Mouse (Mus musculus) layer of hippocampus, adult 11-12 months (tissue): ENCODE results near the gene BC049715.
"Not testable (repeated sequence)": the region's sequence is repeated elsewhere in the genome, so short reads cannot be mapped to it uniquely, and the experiment has no call there.

Experiments
- DNase-seq: peaks from one replicate; pipeline ENCODE4 v3.0.0; 2022; ENCODE audit warnings: low spot score

BC049715 gene

DNA sequence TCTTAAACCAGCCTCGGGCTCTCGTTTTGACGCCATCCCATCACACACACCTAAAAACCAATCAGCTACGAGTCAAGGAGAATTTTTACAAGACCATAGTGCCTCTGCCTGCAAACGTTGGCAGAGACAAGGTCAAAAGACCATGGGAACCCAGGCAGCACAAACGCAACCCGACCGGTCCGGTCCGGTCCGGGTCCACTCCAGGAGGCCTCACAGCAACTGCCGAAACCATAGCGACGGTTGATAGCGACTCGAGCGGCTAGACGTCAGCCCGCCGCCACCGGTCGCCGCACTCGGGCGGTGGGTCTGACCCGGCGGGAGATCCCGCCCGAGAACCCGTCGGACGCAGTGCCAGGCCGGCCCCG lies at the start of gene BC049715:
BC049715 (plus strand) TSS at position 111 of the 365 bp plus-strand sequence.
- no peak for DNase-seq

DNA sequence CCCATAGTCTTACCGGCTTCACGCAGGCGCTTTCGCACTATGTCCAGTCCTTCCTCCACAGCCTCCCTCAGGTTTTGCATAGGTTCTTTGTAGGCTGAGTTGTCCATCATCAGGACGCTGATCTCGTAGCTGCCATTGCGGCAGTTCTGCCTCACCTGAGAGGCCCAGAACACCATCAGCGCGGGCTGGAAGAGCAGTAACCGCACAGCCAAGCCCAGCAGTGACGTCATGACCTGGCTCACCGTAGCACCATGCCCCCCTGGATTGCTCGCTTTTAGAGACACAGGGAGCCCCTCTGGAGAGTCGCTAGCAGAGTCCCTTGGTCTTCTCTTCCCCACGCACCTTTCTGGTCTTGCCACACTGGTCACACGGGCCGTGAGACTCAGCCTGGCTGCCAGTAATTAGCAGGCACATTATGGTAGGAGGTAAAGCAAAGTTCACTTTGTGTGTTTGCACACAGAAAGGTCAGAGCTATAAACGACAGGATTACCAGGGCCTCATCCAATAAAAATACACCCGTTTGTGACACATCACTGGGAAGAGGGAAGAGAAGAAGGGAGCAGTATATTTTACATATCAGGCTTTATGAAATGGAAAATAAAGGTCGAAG lies 45.9 kb upstream of the BC049715 start, which contains the start of gene Gucy2c:
Gucy2c (minus strand) TSS at position 389 of the 610 bp plus-strand sequence.
- DNase-seq, result no peak

DNA sequence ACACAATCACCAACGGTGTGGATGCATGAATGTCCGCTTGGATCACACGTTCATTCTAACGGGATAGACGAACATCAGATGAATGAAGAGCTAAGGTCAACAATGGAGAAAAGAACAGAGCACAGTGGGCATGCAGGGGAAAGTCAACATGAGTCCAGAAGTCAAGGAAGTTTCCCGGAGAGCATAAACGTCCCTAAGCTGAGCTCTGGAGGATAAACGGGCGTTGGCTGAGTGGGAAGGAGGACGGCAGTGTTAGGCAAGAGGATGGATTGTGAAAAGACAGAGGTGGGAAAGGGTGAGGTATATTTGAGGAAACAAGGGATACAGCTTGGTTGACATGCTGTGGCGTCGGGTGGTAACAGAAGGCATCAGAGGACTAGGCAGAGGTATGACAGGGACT lies 45.3 kb upstream of the BC049715 start:
- no peak for DNase-seq

DNA sequence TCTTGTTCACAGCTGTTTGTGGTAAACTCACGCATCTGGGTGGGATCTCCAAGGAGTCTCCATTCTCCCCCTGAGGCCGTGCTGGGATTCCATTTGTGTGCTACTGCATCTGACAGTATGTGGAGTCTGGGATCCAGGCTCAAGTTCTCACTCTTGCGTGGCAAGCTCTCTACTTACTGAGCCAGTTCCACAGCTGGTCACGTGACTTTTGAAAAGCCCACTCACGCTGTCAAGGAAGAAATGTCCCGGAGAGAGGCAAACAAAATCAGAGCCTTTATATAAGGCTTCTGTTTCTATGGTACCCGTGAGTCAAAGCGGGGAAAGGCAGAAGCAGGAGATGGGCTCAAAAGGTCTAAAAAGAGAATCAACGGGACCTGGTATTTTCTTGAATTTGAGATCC lies 44.7 kb upstream of the BC049715 start:
- no peak for DNase-seq

DNA sequence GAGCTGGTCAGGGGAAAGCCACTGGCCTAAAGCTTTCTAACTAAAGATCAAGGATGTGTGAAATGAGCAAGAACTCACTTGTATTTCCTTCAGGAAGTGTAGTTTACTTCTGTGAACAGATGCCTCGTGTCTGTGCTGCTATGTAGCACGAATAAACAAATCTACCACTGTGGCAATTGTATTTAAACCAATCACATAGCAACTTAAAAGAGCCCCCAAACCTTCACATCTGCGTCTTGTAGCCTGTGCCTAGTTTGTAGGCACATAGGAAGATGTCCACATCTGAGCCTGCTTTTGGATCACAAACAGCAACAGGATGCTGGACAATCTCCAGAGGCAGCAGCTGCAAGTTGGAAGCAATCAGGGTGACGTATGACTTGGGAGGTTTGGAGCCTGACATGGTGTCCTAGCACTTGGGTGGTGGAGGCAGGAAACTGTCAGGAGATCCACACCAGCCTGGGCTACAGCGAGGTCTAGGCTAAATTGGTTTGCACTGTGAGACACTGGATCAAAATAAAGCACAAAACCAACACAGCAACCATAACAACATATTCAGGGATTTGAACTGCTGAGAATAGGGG lies 37.9 kb upstream of the BC049715 start:
- DNase-seq, result peak; percentile 34

DNA sequence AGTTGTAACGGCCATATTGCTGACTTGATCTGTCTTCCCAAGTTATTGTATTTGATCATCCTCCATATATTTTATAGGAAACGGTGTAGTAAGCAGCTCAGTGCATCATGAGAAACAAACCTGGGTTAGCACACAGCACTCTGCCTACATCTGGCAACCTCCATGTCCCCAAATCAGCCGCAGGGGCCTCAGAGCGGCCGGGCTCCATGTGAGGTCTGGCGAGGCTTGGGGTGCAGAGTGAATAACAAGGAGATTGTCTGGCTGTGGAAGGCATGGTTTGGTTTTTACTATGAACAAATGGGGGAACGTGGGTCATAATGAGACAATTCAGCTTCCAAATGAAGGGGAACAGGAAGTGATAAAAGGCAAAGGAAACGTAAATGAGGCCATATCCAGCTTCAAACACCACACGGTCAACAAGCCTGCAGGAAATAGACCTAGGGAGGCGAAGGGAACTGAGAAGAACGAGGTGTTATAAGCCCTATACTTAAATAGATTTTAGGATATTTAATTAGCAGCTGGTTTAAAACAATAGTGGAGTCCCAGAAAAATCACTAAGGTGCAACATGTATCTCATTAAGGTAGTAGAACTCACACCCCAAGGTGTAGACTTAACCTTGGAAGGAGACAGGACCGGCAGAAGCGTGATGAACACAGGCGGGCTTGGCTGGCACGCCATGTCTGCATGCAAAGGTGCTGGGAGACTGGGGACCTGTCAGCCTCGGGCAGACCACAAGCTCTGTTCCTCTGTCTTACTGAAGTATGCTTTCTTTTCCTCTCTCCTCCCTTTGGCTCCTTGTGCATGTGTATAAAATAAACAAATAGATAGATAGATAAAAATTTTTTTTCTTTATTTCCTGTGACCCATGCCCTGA lies 34.3 kb upstream of the BC049715 start:
- DNase-seq, result no peak

DNA sequence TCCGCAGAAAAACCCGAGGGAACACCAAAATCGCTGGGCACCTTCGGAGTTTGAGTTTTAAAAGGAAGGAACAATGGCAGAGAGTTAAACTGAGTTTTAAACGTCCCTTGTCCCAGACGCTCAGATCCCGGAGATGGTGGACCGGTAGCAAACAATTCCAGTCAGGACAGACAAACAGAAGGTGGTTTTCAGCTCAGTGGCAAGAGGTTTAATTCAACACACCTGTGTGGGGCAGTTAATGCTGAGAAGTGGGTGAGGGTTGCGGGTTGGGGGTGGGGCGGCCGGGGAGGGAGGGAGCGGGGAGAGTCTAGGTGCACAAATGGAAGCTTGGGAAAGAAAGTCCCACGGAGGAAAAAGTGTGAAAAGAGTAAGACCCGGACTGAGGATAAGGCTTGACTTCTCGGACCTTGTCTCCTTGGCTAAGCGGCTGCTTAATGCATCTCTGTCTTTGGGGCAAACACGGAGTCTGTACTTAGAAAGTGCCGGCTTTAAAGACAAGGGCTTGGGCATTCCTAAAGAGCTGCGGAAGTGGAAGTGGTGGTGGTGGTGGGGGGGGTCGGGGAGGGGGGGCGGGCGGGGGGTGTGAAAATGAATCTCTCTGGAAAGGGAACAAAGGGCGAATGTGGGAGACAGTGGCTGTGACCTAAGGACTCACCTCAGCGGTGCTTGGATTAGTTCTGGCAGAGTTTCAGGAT lies 33.4 kb upstream of the BC049715 start:
- no peak for DNase-seq

DNA sequence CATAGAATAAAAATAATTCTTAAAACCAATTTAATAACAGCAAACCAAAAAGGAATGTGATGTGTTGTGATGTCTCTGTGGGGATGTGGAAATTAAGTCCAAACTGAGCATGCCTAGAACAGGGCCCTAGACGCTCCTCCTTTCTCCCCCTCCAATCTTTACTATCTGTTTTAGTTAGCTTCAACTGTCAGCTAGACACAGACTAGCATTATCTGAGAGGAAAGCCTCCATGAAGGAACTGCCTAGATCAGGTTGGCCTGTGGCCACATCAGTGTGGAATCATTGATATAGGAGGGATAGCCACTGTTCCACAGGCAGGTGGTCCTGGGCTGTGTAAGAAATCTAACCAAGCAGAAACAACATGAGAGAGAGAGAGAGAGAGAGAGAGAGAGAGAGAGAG lies 32.3 kb upstream of the BC049715 start:
- no peak for DNase-seq

DNA sequence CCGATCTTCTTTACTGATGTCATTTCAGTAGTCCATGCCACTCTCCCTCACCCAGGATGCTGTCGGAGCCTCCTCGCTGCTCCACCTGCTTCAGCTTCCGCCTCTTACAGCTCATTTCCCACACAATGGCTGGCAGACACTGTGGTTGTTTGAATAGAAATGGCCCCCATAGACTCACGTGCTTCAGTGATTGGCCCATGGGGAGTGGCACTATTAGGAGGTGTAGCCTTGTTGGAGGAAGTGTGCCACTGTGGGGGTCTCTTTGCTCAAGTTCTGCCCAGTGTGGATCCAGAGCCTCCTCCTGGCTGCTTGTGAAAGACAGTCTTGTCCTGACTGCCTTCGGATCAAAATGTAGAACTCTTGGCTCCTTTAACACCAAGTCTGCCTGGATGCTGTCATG lies 31.6 kb upstream of the BC049715 start:
- DNase-seq, result no peak

DNA sequence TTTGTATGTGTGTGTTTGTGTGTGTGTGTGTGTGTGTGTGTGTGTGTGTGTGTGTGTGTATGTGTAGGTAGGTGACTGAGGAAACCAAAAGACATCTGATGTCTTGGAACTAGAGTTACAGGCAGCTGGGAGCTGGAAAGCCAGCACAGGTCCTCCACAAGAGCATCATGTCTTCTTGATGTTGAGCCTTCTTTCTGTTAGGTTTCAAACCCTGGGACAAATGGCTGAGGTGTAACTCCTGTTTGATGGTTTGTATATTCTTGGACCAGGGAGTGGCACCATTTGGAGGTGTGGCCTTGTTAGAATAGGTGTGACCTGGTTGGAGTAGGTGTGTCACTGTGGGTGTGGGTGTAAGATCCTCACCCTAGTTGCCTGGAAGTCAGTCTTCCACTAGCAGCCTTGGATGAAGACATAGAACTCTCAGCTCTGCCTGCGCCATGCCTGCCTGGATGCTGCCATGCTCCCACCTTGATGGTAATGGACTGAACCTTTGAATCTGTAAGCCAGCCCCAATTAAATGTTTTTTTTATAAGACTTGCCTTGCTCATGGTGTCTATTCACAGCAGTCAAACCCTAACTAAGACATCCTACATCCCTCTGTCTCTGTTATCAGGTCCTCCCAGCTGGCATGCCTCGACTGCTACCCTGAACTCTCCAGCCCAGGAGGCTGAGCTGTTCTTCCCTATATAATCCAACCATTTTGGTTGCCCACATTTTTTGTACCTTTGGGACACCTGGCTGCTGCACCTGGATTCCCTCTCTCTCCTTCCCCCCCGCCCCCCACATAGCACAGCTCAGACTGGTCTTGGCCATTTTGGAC lies 29.3 kb upstream of the BC049715 start:
- not testable (repeated sequence) for DNase-seq

DNA sequence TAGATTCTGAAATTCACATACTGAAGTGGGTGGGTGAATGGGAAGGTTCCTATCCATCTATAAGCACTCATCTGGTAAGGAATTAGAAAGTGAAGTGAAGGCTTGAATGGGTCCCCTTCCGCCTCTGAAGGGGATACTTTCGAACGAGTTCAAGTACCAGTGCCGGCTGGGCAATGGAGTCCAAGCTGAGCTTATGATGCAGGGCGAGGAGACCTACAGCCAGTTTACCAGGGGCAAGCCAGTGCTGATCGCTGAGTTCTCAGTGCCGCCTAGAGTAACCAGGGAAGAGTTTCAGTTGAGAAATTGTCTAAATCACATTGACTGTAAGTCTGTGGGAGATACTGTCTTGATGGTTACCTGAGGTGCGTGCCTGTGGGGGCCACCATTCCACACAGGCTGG lies 26.7 kb upstream of the BC049715 start:
- no peak for DNase-seq

DNA sequence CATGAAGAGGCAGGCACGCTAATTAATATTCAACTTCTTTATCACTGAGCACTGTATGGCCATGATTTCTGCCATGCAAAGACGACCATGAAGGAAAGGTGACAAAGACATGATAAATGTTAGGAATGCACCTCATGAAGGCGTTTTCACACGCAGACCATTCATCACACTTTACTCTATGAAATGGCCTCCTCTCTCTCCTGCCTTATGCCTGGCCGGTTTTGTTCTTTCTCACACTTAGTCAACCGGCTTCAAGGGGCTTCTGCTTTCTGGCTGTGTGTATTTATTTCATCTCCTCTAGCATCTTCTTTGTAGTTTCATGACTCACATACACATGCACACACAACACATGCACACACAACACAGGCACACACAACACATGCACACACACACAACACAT lies 26.2 kb upstream of the BC049715 start:
- no peak for DNase-seq

DNA sequence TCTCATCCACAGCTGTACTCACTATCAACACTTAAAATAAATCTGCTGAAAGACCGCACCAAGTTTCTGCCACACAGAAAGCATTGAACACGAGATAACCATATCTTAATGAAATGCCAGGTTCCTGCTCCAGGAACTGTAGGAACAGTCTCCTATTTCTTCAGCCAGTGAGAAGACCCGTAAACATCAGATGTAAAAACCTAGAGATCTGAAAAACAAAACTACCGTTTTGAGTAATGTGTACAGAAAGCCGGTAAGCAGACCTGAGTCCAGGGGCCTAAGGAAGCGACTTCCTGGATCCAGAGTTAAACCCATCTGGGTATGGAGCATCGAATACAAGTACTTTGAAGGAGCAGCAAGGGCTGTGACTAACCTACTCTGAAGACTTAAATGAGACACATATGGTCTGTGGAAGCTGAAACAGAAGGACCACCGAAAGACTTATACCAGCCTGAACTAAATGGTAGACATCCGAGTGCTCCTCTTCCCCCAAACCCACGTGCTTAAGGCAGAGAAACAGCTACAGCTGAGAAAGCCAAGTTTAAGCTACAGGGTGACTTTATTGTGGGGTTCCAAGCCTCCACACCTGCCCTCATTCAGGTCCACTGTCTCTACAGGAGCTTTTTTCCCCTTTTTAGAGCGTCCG lies 24.2 kb upstream of the BC049715 start:
- DNase-seq, result no peak

DNA sequence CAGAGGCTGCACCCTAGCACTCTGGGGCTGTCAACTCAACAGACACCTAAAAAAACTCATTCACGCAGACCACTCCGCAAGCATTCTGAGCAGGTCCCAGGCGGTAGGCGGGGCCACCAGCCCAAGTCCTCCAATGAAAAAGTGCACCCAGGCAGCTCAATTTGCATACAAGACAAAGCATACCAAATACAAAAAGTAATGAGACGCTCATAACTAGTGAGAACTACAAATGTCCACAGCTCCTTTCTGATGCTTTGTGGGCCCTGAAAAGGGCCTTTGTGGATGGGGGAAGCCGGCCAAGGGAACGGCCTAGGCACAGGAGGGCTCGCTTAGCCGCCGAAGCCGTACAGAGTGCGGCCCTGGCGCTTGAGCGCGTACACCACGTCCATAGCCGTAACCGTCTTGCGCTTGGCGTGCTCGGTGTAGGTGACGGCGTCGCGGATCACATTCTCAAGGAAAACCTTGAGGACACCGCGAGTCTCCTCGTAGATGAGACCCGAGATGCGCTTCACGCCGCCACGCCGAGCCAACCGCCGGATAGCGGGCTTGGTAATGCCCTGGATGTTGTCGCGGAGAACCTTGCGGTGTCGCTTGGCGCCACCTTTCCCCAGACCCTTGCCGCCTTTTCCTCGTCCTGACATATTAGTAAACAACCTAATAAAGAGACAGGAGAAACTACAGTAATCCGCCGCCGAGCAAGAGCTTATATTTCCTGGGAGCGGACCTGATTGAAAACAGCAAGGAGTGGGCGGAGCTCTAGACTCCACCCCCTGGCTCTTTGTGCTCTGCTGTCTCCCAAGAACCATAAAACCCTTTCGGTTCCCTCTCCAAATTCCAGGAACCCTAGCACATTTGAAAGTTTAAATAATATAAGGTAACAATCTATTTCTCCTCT lies 23.4 kb upstream of the BC049715 start, which contains the start of gene Hist4h4:
Hist4h4 (minus strand) TSS at position 677 of the 895 bp plus-strand sequence.
- peak; percentile 98 for DNase-seq

DNA sequence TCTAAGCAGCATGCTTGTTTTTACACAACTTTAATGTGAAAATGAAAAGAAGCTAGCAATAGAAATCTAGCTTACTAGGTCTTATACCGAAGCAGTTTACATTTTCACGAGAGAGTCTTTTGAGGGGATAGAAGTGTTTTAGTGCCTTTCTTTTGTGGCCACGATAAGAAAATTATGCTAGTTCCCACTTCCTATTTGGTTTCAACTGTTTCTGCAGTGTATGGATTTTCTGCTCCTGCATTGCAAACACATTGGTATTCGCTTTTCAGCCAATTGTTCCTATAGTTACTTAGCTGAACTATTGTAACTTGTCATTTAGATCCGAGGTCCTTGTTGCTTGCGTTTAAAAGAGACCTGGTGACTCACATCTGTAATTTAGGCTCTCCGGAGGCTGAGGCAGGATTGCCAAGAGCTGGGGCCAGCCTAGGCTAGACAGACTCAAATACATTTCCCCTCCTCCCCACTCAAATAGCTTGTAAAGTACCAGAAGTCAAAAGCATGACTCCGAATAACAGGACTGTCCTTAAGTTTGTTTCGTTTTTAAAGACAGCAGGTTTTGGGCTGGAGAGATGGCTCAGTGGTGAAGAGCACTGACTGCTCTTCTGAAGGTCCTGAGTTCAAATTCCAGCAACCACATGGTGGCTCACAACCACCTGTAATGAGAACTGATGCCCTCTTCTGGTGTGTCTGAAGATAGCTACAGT lies 22.6 kb upstream of the BC049715 start:
- no peak for DNase-seq

DNA sequence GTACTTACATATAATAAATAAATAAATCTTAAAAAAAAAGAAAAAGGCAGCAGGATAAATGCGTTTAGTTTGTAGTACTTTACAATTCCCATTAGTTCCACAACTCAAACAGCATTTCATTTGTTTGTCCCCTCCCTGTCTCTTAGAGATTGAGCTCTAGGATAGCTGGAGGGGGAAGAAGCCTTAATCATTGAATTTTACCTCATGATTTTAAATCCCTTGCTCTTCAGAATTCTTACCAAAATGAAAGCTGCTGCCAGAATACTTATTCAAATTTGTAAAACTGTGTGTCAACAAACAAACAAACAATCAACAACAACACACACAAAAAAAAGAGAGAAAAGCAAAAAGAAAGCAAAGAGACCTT lies 22.0 kb upstream of the BC049715 start:
- no peak for DNase-seq

DNA sequence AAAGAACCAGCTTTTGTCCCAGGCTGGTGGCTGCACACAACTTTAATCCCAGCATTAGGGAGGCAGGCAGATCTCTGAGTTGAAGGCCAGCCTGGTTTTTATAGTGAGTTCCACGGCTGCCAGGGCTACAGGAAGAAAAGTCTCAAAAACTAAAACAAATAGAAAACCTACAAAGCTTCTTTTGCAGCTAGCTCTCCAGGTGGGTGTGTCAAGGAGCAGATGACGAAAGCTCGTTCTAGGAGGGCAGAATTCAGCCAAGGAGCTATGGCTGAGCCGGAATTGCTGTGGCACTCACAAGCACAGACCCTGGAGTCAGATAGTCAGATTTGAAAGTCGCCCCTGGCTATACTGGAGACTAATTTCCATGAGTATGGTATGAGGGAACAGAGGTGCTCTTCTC lies 20.6 kb upstream of the BC049715 start:
- DNase-seq, result no peak

DNA sequence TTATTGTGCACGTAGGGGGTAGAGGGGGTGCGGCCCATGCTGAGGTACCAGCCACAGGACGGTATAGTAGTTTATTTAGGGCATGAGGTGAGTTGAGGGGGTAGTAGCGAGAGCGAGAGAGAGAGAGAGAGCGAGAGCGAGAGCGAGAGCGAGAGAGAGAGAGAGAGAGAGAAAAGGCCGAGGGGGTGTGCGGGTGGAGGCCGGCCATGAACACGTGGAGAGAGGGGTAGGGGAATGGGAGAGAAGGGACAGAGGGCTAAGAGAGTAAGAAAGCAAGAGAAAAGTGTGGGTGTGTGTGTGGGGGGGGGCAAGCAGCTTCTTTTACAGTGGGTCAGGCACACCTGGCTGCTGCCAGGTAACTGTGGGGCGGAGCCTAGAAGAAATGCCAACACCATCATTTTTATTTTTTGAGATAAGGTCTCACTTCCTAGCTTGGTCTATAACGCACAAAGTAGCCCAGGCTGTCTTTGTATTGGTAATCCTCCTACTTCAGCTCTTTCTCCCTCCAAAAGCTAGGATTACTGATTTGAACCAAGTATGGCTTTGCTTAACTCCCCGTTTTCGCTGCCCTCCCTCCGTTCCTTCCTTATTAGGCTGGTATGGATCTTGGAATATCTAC lies 19.9 kb upstream of the BC049715 start:
- DNase-seq, result no peak

DNA sequence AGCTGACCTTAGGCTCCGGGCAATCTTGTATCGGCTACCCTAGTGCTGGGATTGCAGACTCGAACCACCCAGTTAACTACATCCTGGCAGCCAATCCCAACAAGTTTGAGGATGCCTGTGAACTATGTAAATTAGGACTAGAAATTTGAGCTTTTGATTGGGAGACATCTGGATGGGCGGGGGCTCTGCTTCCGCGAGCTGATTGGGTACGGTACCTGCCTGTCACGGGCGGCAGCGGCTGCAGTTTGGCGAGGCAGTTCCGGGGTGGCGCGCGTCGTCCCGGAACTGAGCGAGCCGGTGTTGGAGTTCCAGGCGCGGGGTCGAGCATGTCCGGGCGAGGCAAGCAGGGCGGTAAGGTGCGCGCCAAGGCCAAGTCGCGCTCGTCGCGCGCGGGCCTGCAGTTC lies 19.4 kb upstream of the BC049715 start, which contains the start of gene H2afj:
H2afj (plus strand) TSS at position 231 of the 404 bp plus-strand sequence.
- DNase-seq, result peak; percentile 99
